Mouse (Mus musculus): Measurements from ENCODE around the gene Adra2c. TPM values are rescaled to one million over a fixed set of nuclear protein-coding genes. Genes with fewer than 3 reads are reported as not detected.

Adra2c gene
- polyA plus RNA-seq, 1 experiment, result not detected

GRCm38 (mm10) chr5:35275356-35275755, 2.8 kb upstream of the Adra2c start:
- Histone ChIP-seq H3ac (ENCODE audit: control insufficient read depth, insufficient read length) (no peak overlapping the region), H3K36me3 (ENCODE audit: control insufficient read depth, insufficient read depth) (no peaks in the 10 kb centered on the region), H3K4me3 (no peak overlapping the region), H3K4me2 (ENCODE audit: low read depth) (no peak overlapping the region), H3K27me3 (ENCODE audit: control insufficient read depth, insufficient read depth, insufficient read length) (peaks cover 65% of the 10 kb centered on the region), H3K79me2 (ENCODE audit: control insufficient read depth, insufficient read depth) (no peaks in the 10 kb centered on the region)
- TF ChIP-seq MYOG (IDR thresholded peaks at IDR 0.05; ENCODE audit: control insufficient read depth in 1 of 3, insufficient read depth in 1 of 3, insufficient read length in 2 of 3, low read depth in 2 of 3), result no peak
- no peak for TF ChIP-seq MAX (IDR thresholded peaks at IDR 0.05; ENCODE audit: low read depth)
- no peak for TF ChIP-seq MYOD1 (IDR thresholded peaks at IDR 0.05; ENCODE audit: control insufficient read depth in 1 of 3, insufficient read length in 2 of 3, low read depth in 2 of 3)
- no peak for TF ChIP-seq POLR2A (IDR thresholded peaks at IDR 0.05; ENCODE audit: insufficient read length, low read depth)
- TF ChIP-seq USF1 (IDR thresholded peaks at IDR 0.05; ENCODE audit: low read depth), result no peak
- no peak for TF ChIP-seq SRF (IDR thresholded peaks at IDR 0.05; ENCODE audit: control insufficient read depth, insufficient read length, low read depth)
- TF ChIP-seq CEBPB (IDR thresholded peaks at IDR 0.05; ENCODE audit: insufficient read depth, poor library complexity, severe bottlenecking), result no peak
- TF ChIP-seq POLR2AphosphoS2 (IDR thresholded peaks at IDR 0.05; ENCODE audit: insufficient read length, low read depth), result no peak

GRCm38 (mm10) chr5:35278741-35279695, 899 bp downstream of the Adra2c start:
- no peak overlapping the region for H3ac ChIP-seq (ENCODE audit: control insufficient read depth, insufficient read length)
- H3K79me2 ChIP-seq (ENCODE audit: control insufficient read depth, insufficient read depth), result no peaks in the 10 kb centered on the region
- no peaks in the 10 kb centered on the region for H3K36me3 ChIP-seq (ENCODE audit: control insufficient read depth, insufficient read depth)
- H3K4me3 ChIP-seq, result no peak overlapping the region
- peaks cover 67% of the 10 kb centered on the region for H3K27me3 ChIP-seq (ENCODE audit: control insufficient read depth, insufficient read depth, insufficient read length)
- TF ChIP-seq SRF (IDR thresholded peaks at IDR 0.05; ENCODE audit: control insufficient read depth, insufficient read length, low read depth) (no peak), MYOG (IDR thresholded peaks at IDR 0.05; ENCODE audit: control insufficient read depth in 1 of 3, insufficient read depth in 1 of 3, insufficient read length in 2 of 3, low read depth in 2 of 3) (no peak), TCF12 (IDR thresholded peaks at IDR 0.05; ENCODE audit: insufficient read depth, poor library complexity, severe bottlenecking) (no peak), POLR2A (IDR thresholded peaks at IDR 0.05; ENCODE audit: insufficient read length, low read depth) (no peak), MAX (IDR thresholded peaks at IDR 0.05; ENCODE audit: low read depth) (no peak)
- H3K4me2 ChIP-seq (ENCODE audit: low read depth), result no peak overlapping the region

GRCm38 (mm10) chr5:35279696-35280001, 1.5 kb downstream of the Adra2c start:
- Histone ChIP-seq H3K4me3 (no peak overlapping the region), H3K36me3 (ENCODE audit: control insufficient read depth, insufficient read depth) (no peaks in the 10 kb centered on the region), H3ac (ENCODE audit: control insufficient read depth, insufficient read length) (no peak overlapping the region), H3K27me3 (ENCODE audit: control insufficient read depth, insufficient read depth, insufficient read length) (peaks cover 67% of the 10 kb centered on the region), H3K79me2 (ENCODE audit: control insufficient read depth, insufficient read depth) (no peaks in the 10 kb centered on the region), H3K4me2 (ENCODE audit: low read depth) (no peak overlapping the region)
- TF ChIP-seq E2F4 (IDR thresholded peaks at IDR 0.05; ENCODE audit: insufficient read depth) (no peak), SRF (IDR thresholded peaks at IDR 0.05; ENCODE audit: control insufficient read depth, insufficient read length, low read depth) (no peak), MAX (IDR thresholded peaks at IDR 0.05; ENCODE audit: low read depth) (no peak), USF1 (IDR thresholded peaks at IDR 0.05; ENCODE audit: low read depth) (no peak), MYOG (IDR thresholded peaks at IDR 0.05; ENCODE audit: control insufficient read depth in 1 of 3, insufficient read depth in 1 of 3, insufficient read length in 2 of 3, low read depth in 2 of 3) (no peak), MYOD1 (IDR thresholded peaks at IDR 0.05; ENCODE audit: control insufficient read depth in 1 of 3, insufficient read length in 2 of 3, low read depth in 2 of 3) (no peak), CEBPB (IDR thresholded peaks at IDR 0.05; ENCODE audit: insufficient read depth, poor library complexity, severe bottlenecking) (no peak), TCF12 (IDR thresholded peaks at IDR 0.05; ENCODE audit: insufficient read depth, poor library complexity, severe bottlenecking) (no peak), TCF3 (IDR thresholded peaks at IDR 0.05; ENCODE audit: insufficient read length, low read depth) (no peak), POLR2AphosphoS2 (IDR thresholded peaks at IDR 0.05; ENCODE audit: insufficient read length, low read depth) (no peak), POLR2A (IDR thresholded peaks at IDR 0.05; ENCODE audit: insufficient read length, low read depth) (no peak), REST (IDR thresholded peaks at IDR 0.05; ENCODE audit: insufficient read depth, insufficient read length) (no peak)

GRCm38 (mm10) chr5:35280002-35280782, 2.1 kb downstream of the Adra2c start:
- no peak for TF ChIP-seq TCF3 (IDR thresholded peaks at IDR 0.05; ENCODE audit: insufficient read length, low read depth)
- no peak for TF ChIP-seq MYOG (IDR thresholded peaks at IDR 0.05; ENCODE audit: control insufficient read depth in 1 of 3, insufficient read depth in 1 of 3, insufficient read length in 2 of 3, low read depth in 2 of 3)
- no peak for TF ChIP-seq POLR2AphosphoS2 (IDR thresholded peaks at IDR 0.05; ENCODE audit: insufficient read length, low read depth)
- TF ChIP-seq E2F4 (IDR thresholded peaks at IDR 0.05; ENCODE audit: insufficient read depth), result no peak
- TF ChIP-seq MYOD1 (IDR thresholded peaks at IDR 0.05; ENCODE audit: control insufficient read depth in 1 of 3, insufficient read length in 2 of 3, low read depth in 2 of 3), result no peak
- no peak for TF ChIP-seq SRF (IDR thresholded peaks at IDR 0.05; ENCODE audit: control insufficient read depth, insufficient read length, low read depth)
- TF ChIP-seq POLR2A (IDR thresholded peaks at IDR 0.05; ENCODE audit: insufficient read length, low read depth), result no peak
- no peak for TF ChIP-seq REST (IDR thresholded peaks at IDR 0.05; ENCODE audit: insufficient read depth, insufficient read length)
- TF ChIP-seq MAX (IDR thresholded peaks at IDR 0.05; ENCODE audit: low read depth), result no peak
- TF ChIP-seq USF1 (IDR thresholded peaks at IDR 0.05; ENCODE audit: low read depth), result no peak
- no peak for TF ChIP-seq TCF12 (IDR thresholded peaks at IDR 0.05; ENCODE audit: insufficient read depth, poor library complexity, severe bottlenecking)
- TF ChIP-seq CEBPB (IDR thresholded peaks at IDR 0.05; ENCODE audit: insufficient read depth, poor library complexity, severe bottlenecking), result no peak
- Histone ChIP-seq H3K36me3 (ENCODE audit: control insufficient read depth, insufficient read depth) (no peaks in the 10 kb centered on the region), H3ac (ENCODE audit: control insufficient read depth, insufficient read length) (no peak overlapping the region), H3K79me2 (ENCODE audit: control insufficient read depth, insufficient read depth) (no peaks in the 10 kb centered on the region), H3K4me3 (no peak overlapping the region), H3K27me3 (ENCODE audit: control insufficient read depth, insufficient read depth, insufficient read length) (peaks cover 67% of the 10 kb centered on the region), H3K4me2 (ENCODE audit: low read depth) (no peak overlapping the region)

All from myocyte (in vitro differentiated cells).